17 mouse cellular contexts compared by ENCODE assay signal in genomic region chr4:48909161-48909560, GRCm38 (mm10).
"Had no signal": no experiment of that assay in that cellular context is flagged by ENCODE, and none has a peak within 500 bp of the region (broad histone marks: within the 10 kb centered on the region; RNA-seq: fewer than 3 reads in every experiment).

No protein-coding gene starts in this region.

- H3K4me2 ChIP-seq: lung, embryonic 15.5 days; midbrain, embryonic 11.5 days; midbrain, embryonic 13.5 days; midbrain, embryonic 15.5 days; neural tube, embryonic 12.5 days; stomach, embryonic 15.5 days had no signal

- H3K4me1 ChIP-seq: lung, embryonic 15.5 days; megakaryocyte, embryonic 14.5 days; midbrain, embryonic 13.5 days; midbrain, embryonic 15.5 days; neural tube, embryonic 12.5 days; stomach, embryonic 15.5 days had no signal

- H3K4me3 ChIP-seq: lung, embryonic 15.5 days; megakaryocyte, embryonic 14.5 days; midbrain, embryonic 13.5 days; midbrain, embryonic 15.5 days; neural tube, embryonic 12.5 days; stomach, embryonic 15.5 days had no signal

- H3K9me3 ChIP-seq: lung, embryonic 15.5 days; midbrain, embryonic 13.5 days; midbrain, embryonic 15.5 days; neural tube, embryonic 12.5 days; stomach, embryonic 15.5 days had no signal

- H3K9ac ChIP-seq: lung, embryonic 15.5 days; midbrain, embryonic 13.5 days; midbrain, embryonic 15.5 days; neural tube, embryonic 12.5 days; stomach, embryonic 15.5 days had no signal

- H3K27me3 ChIP-seq: lung, embryonic 15.5 days; megakaryocyte, embryonic 14.5 days; midbrain, embryonic 15.5 days; neural tube, embryonic 12.5 days; stomach, embryonic 15.5 days had no signal

- H3K36me3 ChIP-seq: lung, embryonic 15.5 days; midbrain, embryonic 13.5 days; midbrain, embryonic 15.5 days; neural tube, embryonic 12.5 days; stomach, embryonic 15.5 days had no signal

- H3K27ac ChIP-seq: lung, embryonic 15.5 days; macrophage; midbrain, embryonic 13.5 days; midbrain, embryonic 15.5 days; neural tube, embryonic 12.5 days; stomach, embryonic 15.5 days; stomach, postnatal 0 days had no signal

- DNase-seq: lung, adult 2 months; lung, postnatal 14 days; lung, postnatal 36 days; right cerebral cortex, postnatal 14 days; thymus, adult 2 months; thymus, postnatal 25 days; thymus, postnatal 4 days had no signal

- ATAC-seq: lung, postnatal 0 days; midbrain, embryonic 13.5 days; midbrain, embryonic 15.5 days had no signal
